Mouse (Mus musculus) heart, embryonic 10.5 days (tissue): Measurements from ENCODE around the gene 4921517D22Rik. TPM values are rescaled to one million over a fixed set of nuclear protein-coding genes. Genes with fewer than 3 reads are reported as not detected.

Experiments used
- DNase-seq: peaks from one replicate; pipeline ENCODE4 v3.0.0-alpha.2; 2017; ENCODE audit warnings: low spot score
- H3K27ac ChIP-seq: fragments of 300-500 bp; sonication (generic); 2 replicates; pipeline ENCODE4 v1.5.1; 2016; ENCODE audit warnings: mild to moderate bottlenecking
- H3K27me3 ChIP-seq: fragments of 300-500 bp; sonication (generic); 2 replicates; pipeline ENCODE4 v1.6.1; 2016; ENCODE audit warnings: mild to moderate bottlenecking; ENCODE audit not compliant: poor library complexity, insufficient read depth, severe bottlenecking
- H3K36me3 ChIP-seq: fragments of 300-500 bp; sonication (generic); 2 replicates; pipeline ENCODE4 v1.6.1; 2016; ENCODE audit warnings: mild to moderate bottlenecking, moderate library complexity
- H3K4me1 ChIP-seq: fragments of 300-500 bp; sonication (generic); 2 replicates; pipeline ENCODE4 v1.6.1; 2016; ENCODE audit warnings: mild to moderate bottlenecking
- H3K4me3 ChIP-seq: fragments of 300-500 bp; sonication (generic); 2 replicates; pipeline ENCODE4 v1.5.1; 2016; ENCODE audit warnings: mild to moderate bottlenecking, moderate library complexity
- H3K9me3 ChIP-seq: fragments of 300-500 bp; sonication (generic); 2 replicates; pipeline ENCODE4 v1.6.1; 2016; ENCODE audit warnings: mild to moderate bottlenecking, moderate library complexity
- WGBS: fragments of 180-500 bp; shearing (Covaris S2); methylation state at CpG from one replicate; pipeline ENCODE4 v1.1.7; 2016; 5-methylcytosine and 5-hydroxymethylcytosine counted together
- polyA plus RNA-seq: library from polyadenylated mRNA; unstranded; fragments of >200 nt; fragmentation: Nextera tagmentation; extraction: Ambion mirVana; gene quantifications from 2 replicates; pipeline ENCODE4 v1.2.1, GENCODE M21; 2016

The 4921517D22Rik gene
- polyA plus RNA-seq, 1 experiment from 2014 or later: not detected

DNA sequence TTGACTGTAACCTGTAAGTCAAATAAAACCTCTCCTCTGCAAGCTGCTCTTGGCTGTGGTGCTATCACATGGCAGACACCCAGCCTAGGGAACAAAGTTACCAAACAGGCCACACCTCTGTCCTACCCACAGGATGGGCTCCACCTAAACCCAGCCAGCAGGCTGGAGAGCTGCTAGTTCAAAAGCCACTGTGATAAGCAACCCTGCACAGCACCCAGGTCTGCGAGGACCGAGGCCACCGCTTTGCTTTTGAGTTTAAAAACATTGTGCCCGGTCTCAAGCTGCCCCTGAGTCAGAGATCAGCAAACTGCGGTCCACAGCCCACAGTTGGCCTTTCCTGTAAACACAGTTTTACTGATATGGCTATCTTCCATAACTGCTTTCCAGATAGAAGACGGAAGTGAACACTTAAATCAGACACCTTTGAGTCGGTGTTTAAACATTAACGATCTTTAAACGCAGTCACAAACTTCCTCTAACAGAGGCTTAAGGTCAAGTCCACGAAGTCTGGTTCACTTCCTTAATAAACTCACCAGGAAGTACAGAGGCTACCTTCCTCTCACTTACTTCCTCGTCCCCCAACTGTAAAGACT, 25.3 kb downstream of the 4921517D22Rik start:
- Histone ChIP-seq H3K4me1 (peaks cover 18% of the 10 kb centered on the region), H3K9me3 (no peaks in the 10 kb centered on the region), H3K4me3 (no peak overlapping the region), H3K27me3 (no peaks in the 10 kb centered on the region), H3K27ac (peak overlapping the region; percentile 70), H3K36me3 (peaks cover 33% of the 10 kb centered on the region)
- DNase-seq: peak; percentile 88
- 39% methylated on average over 11 of the region's 11 CpGs for WGBS

DNA sequence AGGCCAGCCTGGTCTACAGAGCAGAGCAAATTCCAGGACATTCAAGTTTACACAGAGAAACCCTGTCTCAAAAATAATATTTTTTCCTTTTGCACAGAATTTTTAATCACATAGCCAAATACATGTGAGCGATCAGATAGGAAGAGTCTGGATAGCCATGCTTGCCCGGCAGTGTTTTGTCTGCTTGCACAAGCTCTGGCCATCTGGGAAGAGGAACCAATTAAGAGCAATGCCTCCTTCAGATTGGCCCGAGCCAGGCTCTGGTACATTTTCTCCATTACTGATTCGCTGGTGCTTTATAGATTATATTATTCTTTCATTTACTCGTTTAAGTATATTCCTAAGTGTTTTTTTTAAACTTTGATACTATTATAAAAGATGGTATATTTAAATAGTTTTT, 26.1 kb downstream of the 4921517D22Rik start:
- Histone ChIP-seq H3K4me1 (peaks cover 12% of the 10 kb centered on the region), H3K27me3 (no peaks in the 10 kb centered on the region), H3K27ac (no peak overlapping the region), H3K4me3 (no peak overlapping the region), H3K9me3 (no peaks in the 10 kb centered on the region), H3K36me3 (peaks cover 40% of the 10 kb centered on the region)
- WGBS: 86% methylated on average over 5 of the region's 5 CpGs
- DNase-seq: no peak

DNA sequence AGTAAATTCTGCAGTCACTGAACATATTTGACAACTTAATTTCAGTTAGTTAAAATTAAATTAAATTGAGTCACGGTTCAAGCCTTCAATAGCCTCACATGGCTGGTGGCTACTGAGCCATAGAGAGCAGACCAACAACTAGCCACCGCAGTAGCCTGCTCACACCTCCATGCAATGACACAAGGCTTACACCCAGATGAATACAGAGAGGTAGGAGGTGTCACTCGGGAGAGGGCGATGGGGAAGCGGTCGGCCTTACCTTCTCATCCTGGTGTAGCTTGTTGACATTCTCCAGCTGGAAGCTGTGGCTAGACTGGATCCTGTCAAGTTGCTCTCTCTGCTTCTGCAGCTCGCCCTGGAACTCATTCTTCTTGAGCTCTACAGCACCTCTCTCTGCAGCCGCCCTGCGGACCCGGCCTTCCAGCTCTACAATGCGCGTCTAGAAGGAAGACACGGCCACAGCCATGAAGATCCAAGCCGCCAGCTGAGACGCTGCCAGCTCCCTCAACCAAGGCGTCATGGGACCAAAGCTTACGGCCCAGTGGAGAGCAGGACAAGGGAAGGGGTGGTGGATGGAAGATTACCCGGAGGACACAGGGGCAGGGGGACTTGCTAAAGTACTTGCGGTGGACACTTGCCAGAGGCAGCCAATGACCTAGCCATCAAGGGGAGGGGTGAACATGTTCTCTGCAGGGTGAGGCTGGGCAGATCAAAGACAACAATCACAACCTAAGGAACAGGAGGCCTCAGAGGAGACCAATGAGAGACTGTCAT, 29.8 kb downstream of the 4921517D22Rik start:
- Histone ChIP-seq H3K4me3 (no peak overlapping the region), H3K9me3 (no peaks in the 10 kb centered on the region), H3K36me3 (peaks cover 71% of the 10 kb centered on the region), H3K27ac (no peak overlapping the region), H3K27me3 (no peaks in the 10 kb centered on the region), H3K4me1 (peaks cover 10% of the 10 kb centered on the region)
- no peak for DNase-seq
- 91% methylated on average over 19 of the region's 19 CpGs for WGBS

DNA sequence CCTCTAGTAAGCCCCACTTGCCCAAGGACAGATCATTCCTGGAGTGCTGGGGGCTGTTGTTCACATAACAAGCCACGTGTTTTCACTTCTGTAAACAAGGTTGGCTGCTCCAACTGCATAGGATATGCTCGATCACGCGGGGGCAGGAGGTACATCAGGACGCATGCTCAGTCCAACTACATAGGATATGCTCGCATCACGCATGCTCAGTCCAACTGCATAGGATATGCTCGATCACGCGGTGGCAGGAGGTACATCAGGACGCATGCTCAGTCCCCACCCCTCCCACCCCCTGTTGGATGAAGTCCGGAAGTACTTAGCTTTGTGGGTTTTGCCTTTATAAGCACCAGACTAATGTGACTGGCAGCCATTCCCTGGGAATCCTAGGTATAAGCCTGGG, 31.9 kb downstream of the 4921517D22Rik start:
- no peaks in the 10 kb centered on the region for H3K27me3 ChIP-seq
- peaks cover 83% of the 10 kb centered on the region for H3K36me3 ChIP-seq
- no peaks in the 10 kb centered on the region for H3K9me3 ChIP-seq
- H3K4me1 ChIP-seq: peaks cover 2% of the 10 kb centered on the region; the same call in 1 of the 2 replicates
- 95% methylated on average over 12 of the region's 12 CpGs for WGBS
- no peak for DNase-seq
- H3K27ac ChIP-seq: no peak overlapping the region
- no peak overlapping the region for H3K4me3 ChIP-seq

DNA sequence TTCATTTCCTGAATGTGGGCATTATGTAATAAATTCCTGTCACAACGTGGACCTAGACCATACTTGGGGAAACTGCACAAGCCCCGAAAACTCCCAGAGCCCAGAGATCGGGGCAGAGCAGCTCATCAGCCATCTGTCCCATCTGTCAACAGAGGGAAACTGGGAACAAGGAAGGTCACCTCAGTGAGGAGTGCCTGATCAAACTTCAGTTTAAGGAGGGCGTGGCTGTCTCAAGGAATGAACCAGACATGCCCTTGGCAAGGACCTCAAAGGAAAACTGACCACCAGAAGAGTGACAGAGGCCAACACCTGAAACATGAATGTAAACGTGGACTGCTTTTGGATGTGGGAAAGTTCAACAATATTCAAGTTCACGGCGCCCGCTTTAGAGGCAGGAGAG, 32.5 kb downstream of the 4921517D22Rik start:
- no peak for DNase-seq
- Histone ChIP-seq H3K27me3 (no peaks in the 10 kb centered on the region), H3K4me1 (peaks cover 8% of the 10 kb centered on the region; the same call in 1 of the 2 replicates), H3K36me3 (peaks cover 79% of the 10 kb centered on the region), H3K27ac (no peak overlapping the region), H3K4me3 (no peak overlapping the region), H3K9me3 (no peaks in the 10 kb centered on the region)
- WGBS: 95% methylated on average over 8 of the region's 8 CpGs

DNA sequence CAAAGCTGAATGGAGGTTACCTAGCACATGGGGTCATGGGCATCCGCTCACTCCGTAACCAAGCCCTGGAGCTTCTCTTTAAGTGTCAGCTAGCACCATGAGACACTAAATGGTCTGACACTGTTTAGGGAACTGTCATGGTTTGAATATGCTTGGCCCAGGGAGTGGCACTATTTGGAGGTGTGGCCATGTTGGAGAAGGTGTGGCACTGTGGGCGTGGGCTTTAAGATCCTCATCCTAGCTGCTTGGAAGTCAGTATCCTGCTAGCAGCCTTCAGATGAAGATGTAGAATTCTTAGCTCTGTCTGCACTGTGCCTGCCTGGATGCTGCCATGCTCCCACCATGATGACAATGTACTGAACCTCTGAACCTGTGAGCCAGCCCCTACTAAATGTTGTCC, 33.5 kb downstream of the 4921517D22Rik start:
- peaks cover 70% of the 10 kb centered on the region for H3K36me3 ChIP-seq
- 91% methylated on average over 3 of the region's 3 CpGs for WGBS

DNA sequence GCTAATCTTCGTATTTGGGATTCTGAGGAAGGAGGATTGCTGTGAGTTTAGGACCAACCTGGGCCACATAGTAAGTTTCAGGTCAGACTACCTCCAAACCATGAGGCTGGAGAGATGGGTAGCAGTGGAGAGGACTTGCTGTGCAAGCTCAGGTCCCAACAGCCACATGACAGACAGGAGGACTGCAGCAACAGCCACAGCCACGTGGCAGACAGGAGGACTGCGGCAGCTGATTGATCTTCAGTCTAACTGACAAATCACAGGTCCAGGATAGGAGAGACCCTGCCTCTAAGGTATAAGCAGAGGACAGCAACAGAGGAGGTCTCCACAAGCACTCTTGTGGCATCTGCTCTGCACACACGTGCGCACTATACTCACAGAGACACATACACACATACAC, 36.1 kb downstream of the 4921517D22Rik start:
- no peaks in the 10 kb centered on the region for H3K27me3 ChIP-seq
- peaks cover 51% of the 10 kb centered on the region for H3K36me3 ChIP-seq
- no peak overlapping the region for H3K4me3 ChIP-seq
- H3K4me1 ChIP-seq: peaks cover 26% of the 10 kb centered on the region
- 78% methylated on average over 5 of the region's 5 CpGs for WGBS
- no peaks in the 10 kb centered on the region for H3K9me3 ChIP-seq
- no peak overlapping the region for H3K27ac ChIP-seq
- DNase-seq: no peak

More for the DNA sequence above, 33.5 kb downstream of the 4921517D22Rik start:
- DNase-seq: no peak
- Histone ChIP-seq H3K4me1 (peaks cover 9% of the 10 kb centered on the region; the same call in 1 of the 2 replicates), H3K27me3 (no peaks in the 10 kb centered on the region), H3K4me3 (no peak overlapping the region), H3K9me3 (no peaks in the 10 kb centered on the region), H3K27ac (no peak overlapping the region)

DNA sequence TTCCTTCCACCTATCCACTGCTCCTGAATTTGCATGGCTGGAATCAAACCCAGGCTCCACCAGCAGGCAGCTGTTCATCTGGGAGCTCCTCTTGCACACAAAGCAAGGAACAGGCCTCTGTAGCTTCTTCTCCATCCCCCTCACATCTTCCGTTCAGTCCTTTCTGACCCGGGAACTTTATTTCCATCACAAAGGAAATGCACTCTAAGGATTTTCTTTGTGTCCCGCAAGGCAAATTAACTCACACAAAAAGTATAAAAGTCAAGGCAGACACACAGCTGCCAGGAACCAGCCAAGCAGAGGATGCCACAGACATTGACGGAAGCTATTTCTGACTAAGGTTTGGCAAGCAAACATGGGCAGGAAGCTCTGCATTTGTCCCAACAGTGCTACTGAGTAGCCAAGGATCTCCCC, 36.9 kb downstream of the 4921517D22Rik start:
- WGBS: 70% methylated on average over 4 of the region's 4 CpGs
- H3K4me3 ChIP-seq: no peak overlapping the region
- no peaks in the 10 kb centered on the region for H3K9me3 ChIP-seq
- H3K27ac ChIP-seq: no peak overlapping the region
- H3K27me3 ChIP-seq: no peaks in the 10 kb centered on the region
- DNase-seq: no peak
- peaks cover 34% of the 10 kb centered on the region for H3K4me1 ChIP-seq
- peaks cover 43% of the 10 kb centered on the region for H3K36me3 ChIP-seq

DNA sequence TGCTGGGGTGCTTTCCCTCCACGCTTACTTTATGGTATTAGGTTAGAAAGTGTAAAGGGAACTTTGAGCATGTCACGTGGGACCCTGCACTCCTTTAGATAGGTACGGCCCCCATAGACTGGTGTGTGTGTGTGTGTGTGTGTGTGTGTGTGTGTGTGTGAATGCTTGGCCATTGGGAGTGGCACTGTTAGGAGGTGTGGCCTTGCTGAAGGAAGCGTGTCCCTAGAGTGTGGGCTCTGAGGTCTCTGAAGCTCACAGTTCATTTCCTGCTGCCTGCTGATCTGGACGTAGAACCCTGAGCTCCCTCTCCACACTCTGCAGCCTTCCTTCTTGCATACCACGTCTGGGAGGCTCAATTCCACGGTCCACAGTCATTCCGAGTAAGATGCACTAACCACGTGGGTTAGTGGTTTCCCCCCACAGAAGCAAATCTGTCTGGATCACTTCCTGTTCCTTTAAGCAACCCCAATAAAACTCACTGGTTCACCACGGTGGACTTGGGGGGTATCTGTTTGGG, 37.5 kb downstream of the 4921517D22Rik start:
- Histone ChIP-seq H3K4me3 (no peak overlapping the region), H3K27ac (no peak overlapping the region), H3K27me3 (no peaks in the 10 kb centered on the region), H3K36me3 (peaks cover 37% of the 10 kb centered on the region), H3K4me1 (peaks cover 34% of the 10 kb centered on the region), H3K9me3 (no peaks in the 10 kb centered on the region)
- 72% methylated on average over 10 of the region's 10 CpGs for WGBS
- DNase-seq: no peak

DNA sequence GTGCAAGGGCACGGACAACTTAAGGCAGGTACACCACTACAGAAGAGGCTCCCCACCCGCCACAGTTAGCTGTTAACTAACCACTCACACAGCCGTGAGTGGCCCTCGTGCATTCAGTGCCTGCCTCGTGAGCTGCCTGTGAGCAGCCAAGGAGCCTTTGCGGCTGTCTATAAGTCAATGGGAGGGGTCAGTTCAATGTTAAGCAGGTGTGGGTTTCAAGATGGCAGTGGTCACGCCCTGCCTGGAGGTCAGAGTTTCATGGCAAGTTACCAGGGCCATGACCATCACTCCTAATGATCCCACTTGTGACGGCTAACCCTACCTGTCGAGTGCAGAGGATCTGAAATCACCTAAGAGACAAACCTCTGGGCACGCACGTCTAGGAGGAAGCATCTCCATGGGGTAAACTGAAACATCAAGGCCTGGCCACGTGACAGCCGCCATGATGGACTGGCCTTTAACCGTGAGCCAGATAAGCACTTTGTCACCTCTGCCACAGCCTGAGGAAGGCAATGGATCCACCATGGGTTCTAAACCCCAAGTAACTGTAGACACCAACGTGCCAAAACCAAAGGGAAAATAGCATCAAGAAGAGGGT, 38.1 kb downstream of the 4921517D22Rik start:
- 93% methylated on average over 15 of the region's 15 CpGs for WGBS
- peaks cover 33% of the 10 kb centered on the region for H3K36me3 ChIP-seq

DNA sequence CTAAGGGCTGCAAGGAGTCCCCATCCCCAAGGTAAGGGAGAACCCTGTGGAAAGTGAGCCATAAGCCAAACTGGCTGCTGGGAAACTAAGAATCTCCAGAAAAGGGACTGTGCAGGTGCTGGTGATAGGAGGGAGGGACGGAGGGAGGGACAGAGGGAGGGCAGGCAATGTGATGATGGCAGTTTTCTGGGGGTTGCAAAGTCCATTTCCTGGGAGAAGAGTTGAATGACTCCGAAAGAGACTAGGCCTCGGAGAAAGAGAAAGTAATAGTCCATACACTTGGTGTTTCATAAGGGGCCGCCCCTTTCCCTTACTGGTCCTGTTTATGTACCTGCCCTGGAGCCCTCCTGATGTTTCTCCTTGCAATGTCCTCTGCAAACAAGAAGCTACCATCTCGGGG, 39.4 kb downstream of the 4921517D22Rik start:
- Histone ChIP-seq H3K4me3 (no peak overlapping the region), H3K9me3 (no peaks in the 10 kb centered on the region), H3K27me3 (no peaks in the 10 kb centered on the region), H3K4me1 (peaks cover 44% of the 10 kb centered on the region), H3K36me3 (peaks cover 31% of the 10 kb centered on the region), H3K27ac (0 out of 2 replicates have a peak overlapping the region, but pooled peaks have one; percentile 24)
- 92% methylated on average over 5 of the region's 5 CpGs for WGBS
- DNase-seq: no peak

More for the DNA sequence above, 38.1 kb downstream of the 4921517D22Rik start:
- no peak overlapping the region for H3K27ac ChIP-seq
- H3K27me3 ChIP-seq: no peaks in the 10 kb centered on the region
- H3K4me1 ChIP-seq: peaks cover 37% of the 10 kb centered on the region
- no peaks in the 10 kb centered on the region for H3K9me3 ChIP-seq
- H3K4me3 ChIP-seq: no peak overlapping the region
- no peak for DNase-seq

DNA sequence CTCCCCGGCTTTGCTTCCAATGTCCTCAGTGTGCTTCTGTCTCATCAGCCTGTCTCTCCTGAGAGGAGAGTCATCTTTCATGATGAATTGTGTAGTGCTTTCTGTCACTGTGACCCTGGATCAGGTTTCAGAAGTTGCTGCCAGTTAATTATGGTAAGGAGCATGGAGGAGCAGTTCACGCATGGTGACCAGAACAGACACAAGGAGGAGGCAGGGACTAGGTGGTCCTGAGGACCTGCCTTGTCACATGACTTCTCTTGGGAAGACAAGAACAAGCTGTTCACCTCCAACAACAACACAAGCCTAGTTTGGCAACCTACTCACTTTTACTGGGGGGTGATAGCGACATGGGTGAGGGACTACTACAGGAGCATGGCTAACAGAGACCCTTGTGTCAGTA, 40.8 kb downstream of the 4921517D22Rik start:
- Histone ChIP-seq H3K9me3 (no peaks in the 10 kb centered on the region), H3K27ac (peak overlapping the region; percentile 24; the same call in 1 of the 2 replicates), H3K4me1 (peaks cover 44% of the 10 kb centered on the region), H3K4me3 (no peak overlapping the region), H3K27me3 (no peaks in the 10 kb centered on the region), H3K36me3 (peaks cover 31% of the 10 kb centered on the region)
- no peak for DNase-seq
- 70% methylated on average over 3 of the region's 3 CpGs for WGBS

DNA sequence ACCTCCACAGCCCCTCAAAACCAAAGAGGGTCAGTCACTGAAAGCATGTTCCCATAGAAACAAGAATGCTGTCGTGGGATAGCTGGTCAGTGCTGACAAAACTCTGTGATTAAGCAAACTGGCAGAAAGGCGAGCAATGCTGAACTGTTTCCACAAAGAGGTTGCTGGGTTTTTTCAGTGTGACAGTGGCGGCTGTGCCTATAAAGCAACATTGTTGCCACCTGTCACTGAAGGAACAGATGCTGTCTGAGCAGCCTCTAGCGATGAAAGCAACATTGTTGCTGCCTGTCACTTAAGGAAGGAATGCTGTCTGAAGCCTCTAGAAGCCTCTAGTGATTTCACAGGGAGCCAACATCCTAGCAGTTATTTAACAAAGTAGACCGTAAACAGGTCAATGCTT, 41.3 kb downstream of the 4921517D22Rik start:
- H3K4me1 ChIP-seq: peaks cover 48% of the 10 kb centered on the region
- peak overlapping the region; percentile 33; the same call in 1 of the 2 replicates for H3K27ac ChIP-seq
- DNase-seq: no peak
- no peaks in the 10 kb centered on the region for H3K27me3 ChIP-seq
- 51% methylated on average over 5 of the region's 5 CpGs for WGBS
- peaks cover 29% of the 10 kb centered on the region for H3K36me3 ChIP-seq
- no peaks in the 10 kb centered on the region for H3K9me3 ChIP-seq
- H3K4me3 ChIP-seq: no peak overlapping the region
